Mouse (Mus musculus) forebrain, embryonic 14.5 days (tissue): ENCODE data around the gene Synj1. TPM values are rescaled to one million over a fixed set of nuclear protein-coding genes. Genes with fewer than 3 reads are reported as not detected.

Experiments
- ATAC-seq: fragments of 200-750 bp; cut with Nextera tagmentation; 2 replicates; pipeline ENCODE4 v1.8.0; 2017; ENCODE audit warnings: mild to moderate bottlenecking, moderate library complexity
- DNase-seq: peaks from one replicate; pipeline ENCODE4 v3.0.0-alpha.2; 2015; ENCODE audit warnings: low spot score
- H3K27ac ChIP-seq: fragments of 300-500 bp; sonication (generic); 2 replicates; pipeline ENCODE4 v1.5.1; 2014; ENCODE audit warnings: low read depth, mild to moderate bottlenecking, control low read depth, low read length, moderate library complexity
- H3K27me3 ChIP-seq: fragments of 300-500 bp; sonication (generic); replicated peaks from 2 replicates; pipeline ENCODE4 v1.6.1; 2014; ENCODE audit warnings: low read length, control low read depth, mixed read lengths; ENCODE audit not compliant: control insufficient read depth, insufficient read depth
- H3K36me3 ChIP-seq: fragments of 300-500 bp; sonication (generic); 2 replicates; pipeline ENCODE4 v1.6.1; 2014; ENCODE audit warnings: low read length, control low read depth; ENCODE audit not compliant: control insufficient read depth, insufficient read depth
- H3K4me1 ChIP-seq: fragments of 300-500 bp; sonication (generic); 2 replicates; pipeline ENCODE4 v1.6.1; 2014; ENCODE audit warnings: antibody characterized with exemption, low read length, control low read depth; ENCODE audit not compliant: control insufficient read depth, insufficient read depth
- H3K4me2 ChIP-seq: fragments of 300-500 bp; sonication (generic); 2 replicates; pipeline ENCODE4 v1.6.1; 2014; ENCODE audit warnings: mild to moderate bottlenecking, control low read depth, low read length
- H3K4me3 ChIP-seq: fragments of 300-500 bp; sonication (generic); 2 replicates; pipeline ENCODE4 v1.5.1; 2014; ENCODE audit warnings: low read depth, low read length, control low read depth
- H3K9ac ChIP-seq: fragments of 300-500 bp; sonication (generic); 2 replicates; pipeline ENCODE4 v1.6.1; 2014; ENCODE audit warnings: mild to moderate bottlenecking, low read length, control low read depth, moderate library complexity
- H3K9me3 ChIP-seq: fragments of 300-500 bp; sonication (generic); replicated peaks from 2 replicates; pipeline ENCODE4 v1.6.1; 2016; ENCODE audit warnings: low read length, control low read depth, mixed read lengths; ENCODE audit not compliant: control insufficient read depth
- WGBS: fragments of 180-500 bp; shearing (Covaris S2); extraction: QIAGEN DNeasy Blood & Tissue Kit; methylation state at CpG from one replicate; pipeline ENCODE4 v1.1.7; 2014; 5-methylcytosine and 5-hydroxymethylcytosine counted together
- polyA plus RNA-seq: library from polyadenylated mRNA; unstranded; fragments of >200 nt; fragmentation: Nextera tagmentation; extraction: Ambion mirVana; gene quantifications from 2 replicates; pipeline ENCODE4 v1.2.1, GENCODE M21; 2014

Synj1 gene
- polyA plus RNA-seq, 1 experiment from 2014 or later, result 29.7 TPM

GRCm38 (mm10) chr16:90966241-90966640 lies 44.9 kb downstream of the Synj1 start:
- H3K9me3 ChIP-seq, result no peaks in the 10 kb centered on the region
- H3K4me2 ChIP-seq, result no peak overlapping the region
- H3K27me3 ChIP-seq, result no peaks in the 10 kb centered on the region
- H3K27ac ChIP-seq, result no peak overlapping the region
- no peak overlapping the region for H3K4me3 ChIP-seq
- whole genome bisulfite sequencing, result 88% methylated on average over 4 of the region's 4 CpGs
- peaks cover 69% of the 10 kb centered on the region for H3K36me3 ChIP-seq
- ATAC-seq (no peak), DNase-seq (no peak)
- no peaks in the 10 kb centered on the region for H3K4me1 ChIP-seq
- H3K9ac ChIP-seq, result no peak overlapping the region

- no peak overlapping the region for H3K9ac ChIP-seq
- no peaks in the 10 kb centered on the region for H3K9me3 ChIP-seq
- no peak overlapping the region for H3K27ac ChIP-seq
- H3K27me3 ChIP-seq, result no peaks in the 10 kb centered on the region
- ATAC-seq (no peak), DNase-seq (no peak)
- H3K4me2 ChIP-seq, result no peak overlapping the region
- peaks cover 73% of the 10 kb centered on the region for H3K36me3 ChIP-seq
- WGBS, result 94% methylated on average over 10 of the region's 10 CpGs
- H3K4me3 ChIP-seq, result no peak overlapping the region
- H3K4me1 ChIP-seq, result no peaks in the 10 kb centered on the region
Observed at GRCm38 (mm10) chr16:90964302-90964701, 46.8 kb downstream of the Synj1 start.

- DNase-seq (no peak), ATAC-seq (no peak)
- Histone ChIP-seq H3K9me3 (no peaks in the 10 kb centered on the region), H3K4me2 (no peak overlapping the region), H3K27me3 (no peaks in the 10 kb centered on the region), H3K4me1 (no peaks in the 10 kb centered on the region), H3K9ac (no peak overlapping the region), H3K36me3 (peaks cover 72% of the 10 kb centered on the region), H3K27ac (no peak overlapping the region), H3K4me3 (no peak overlapping the region)
- WGBS, result 92% methylated on average over 10 of the region's 10 CpGs
Observed at GRCm38 (mm10) chr16:90963866-90964265, 47.2 kb downstream of the Synj1 start.

GRCm38 (mm10) chr16:90963231-90963630 lies 47.9 kb downstream of the Synj1 start:
- Histone ChIP-seq H3K4me1 (no peaks in the 10 kb centered on the region), H3K27ac (no peak overlapping the region), H3K36me3 (peaks cover 70% of the 10 kb centered on the region), H3K27me3 (no peaks in the 10 kb centered on the region), H3K4me3 (no peak overlapping the region), H3K9ac (no peak overlapping the region), H3K9me3 (no peaks in the 10 kb centered on the region), H3K4me2 (no peak overlapping the region)
- ATAC-seq (no peak), DNase-seq (no peak)
- 90% methylated on average over 4 of the region's 4 CpGs for WGBS

GRCm38 (mm10) chr16:90958301-90959085 lies 52.6 kb downstream of the Synj1 start:
- H3K36me3 ChIP-seq, result peaks cover 71% of the 10 kb centered on the region
- 87% methylated on average over 5 of the region's 5 CpGs for WGBS

GRCm38 (mm10) chr16:90955494-90955893 lies 55.6 kb downstream of the Synj1 start:
- peaks cover 71% of the 10 kb centered on the region for H3K36me3 ChIP-seq
- ATAC-seq, result no peak
- 91% methylated on average over 6 of the region's 6 CpGs for WGBS

More at GRCm38 (mm10) chr16:90958301-90959085, 52.6 kb downstream of the Synj1 start:
- Histone ChIP-seq H3K9me3 (no peaks in the 10 kb centered on the region), H3K27me3 (no peaks in the 10 kb centered on the region), H3K9ac (no peak overlapping the region), H3K27ac (no peak overlapping the region), H3K4me3 (no peak overlapping the region), H3K4me1 (no peaks in the 10 kb centered on the region), H3K4me2 (no peak overlapping the region)
- no peak for ATAC-seq
- no peak for DNase-seq

GRCm38 (mm10) chr16:90953770-90954169 lies 57.3 kb downstream of the Synj1 start:
- Histone ChIP-seq H3K9me3 (no peaks in the 10 kb centered on the region), H3K4me3 (no peak overlapping the region), H3K27ac (no peak overlapping the region), H3K9ac (no peak overlapping the region), H3K27me3 (no peaks in the 10 kb centered on the region), H3K4me2 (no peak overlapping the region), H3K36me3 (peaks cover 66% of the 10 kb centered on the region), H3K4me1 (no peaks in the 10 kb centered on the region)
- no peak for DNase-seq
- 89% methylated on average over 6 of the region's 6 CpGs for WGBS
- no peak for ATAC-seq

More at GRCm38 (mm10) chr16:90955494-90955893, 55.6 kb downstream of the Synj1 start:
- no peak overlapping the region for H3K4me3 ChIP-seq
- H3K4me1 ChIP-seq, result no peaks in the 10 kb centered on the region
- no peaks in the 10 kb centered on the region for H3K9me3 ChIP-seq
- no peaks in the 10 kb centered on the region for H3K27me3 ChIP-seq
- H3K27ac ChIP-seq, result no peak overlapping the region
- DNase-seq, result no peak
- H3K9ac ChIP-seq, result no peak overlapping the region
- H3K4me2 ChIP-seq, result no peak overlapping the region

- Histone ChIP-seq H3K27ac (no peak overlapping the region), H3K4me3 (no peak overlapping the region), H3K4me1 (no peaks in the 10 kb centered on the region), H3K27me3 (no peaks in the 10 kb centered on the region), H3K36me3 (peaks cover 63% of the 10 kb centered on the region), H3K9ac (no peak overlapping the region), H3K9me3 (no peaks in the 10 kb centered on the region), H3K4me2 (no peak overlapping the region)
- DNase-seq, result no peak
- WGBS, result 92% methylated on average over 9 of the region's 9 CpGs
- ATAC-seq, result no peak
Observed at GRCm38 (mm10) chr16:90953147-90953546, 58.0 kb downstream of the Synj1 start.

- peaks cover 59% of the 10 kb centered on the region for H3K36me3 ChIP-seq
Observed at GRCm38 (mm10) chr16:90950354-90950963, 60.6 kb downstream of the Synj1 start.

More at GRCm38 (mm10) chr16:90950354-90950963, 60.6 kb downstream of the Synj1 start:
- Histone ChIP-seq H3K9me3 (no peaks in the 10 kb centered on the region), H3K27me3 (no peaks in the 10 kb centered on the region), H3K27ac (no peak overlapping the region), H3K4me2 (no peak overlapping the region), H3K9ac (no peak overlapping the region), H3K4me1 (no peaks in the 10 kb centered on the region), H3K4me3 (no peak overlapping the region)
- no peak for ATAC-seq
- WGBS, result 60% methylated on average over 17 of the region's 17 CpGs
- no peak for DNase-seq
